ENCODE assay signal across 27 mouse cellular contexts in the genomic region with DNA sequence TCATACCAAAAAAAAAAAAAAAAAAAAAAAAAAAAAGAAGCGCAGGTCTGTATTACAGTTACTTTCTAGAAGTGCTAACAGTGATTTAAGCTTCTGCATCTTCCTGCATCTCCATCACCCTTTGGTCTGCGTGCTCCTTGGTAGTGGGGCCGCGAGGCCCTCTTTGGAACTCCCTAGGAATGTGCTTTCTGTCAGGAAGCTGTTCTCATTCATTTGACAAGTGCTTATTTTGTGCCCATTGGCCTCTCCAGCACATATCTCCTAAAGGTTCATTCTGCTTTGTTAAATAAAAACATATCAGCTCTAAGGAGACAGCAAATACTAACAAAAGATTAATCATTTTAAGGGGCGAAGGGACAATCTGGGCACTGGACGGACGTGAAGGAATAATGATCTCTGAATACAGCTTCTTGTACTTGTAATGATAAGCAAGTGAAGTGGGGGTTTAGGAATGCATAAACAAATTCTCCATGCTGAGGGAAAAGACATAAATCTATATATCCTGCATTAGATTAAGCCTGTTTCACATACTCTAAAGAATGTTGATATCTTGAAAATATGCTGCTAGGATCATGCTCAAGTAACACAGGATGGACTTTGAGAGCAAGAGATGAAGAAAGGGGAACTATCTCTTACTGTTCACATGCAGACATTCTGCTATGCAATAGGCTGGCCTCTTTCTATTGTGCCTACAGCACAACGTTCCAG. TPM values are rescaled to one million over a fixed set of nuclear protein-coding genes. Genes with fewer than 3 reads are reported as not detected.
DNase-seq lines count a peak whose midpoint lies in the region; ATAC-seq and TF ChIP-seq lines count a peak whose summit lies in the region.
"Had no signal": no experiment of that assay in that cellular context is flagged by ENCODE, and none has a peak within 500 bp of the region (broad histone marks: within the 10 kb centered on the region; RNA-seq: fewer than 3 reads in every experiment).

No protein-coding gene starts in this region.

- peaks cover 49% of the 10 kb centered on the region for H3K4me1 ChIP-seq in heart, embryonic 12.5 days (replicated peaks)
- no peaks in the 10 kb centered on the region for H3K4me1 ChIP-seq in kidney, postnatal 0 days (replicated peaks; ENCODE audit: insufficient read depth, low read length)
- H3K4me1 ChIP-seq in embryonic facial prominence, embryonic 10.5 days, result peaks cover 12% of the 10 kb centered on the region; the same call in 1 of the 2 replicates
- peaks cover 35% of the 10 kb centered on the region for H3K4me1 ChIP-seq in stomach, embryonic 14.5 days (ENCODE audit: control insufficient read depth, insufficient read depth, low read length)
- H3K4me1 ChIP-seq: neural tube, embryonic 12.5 days had no signal

- H3K4me3 ChIP-seq in heart, embryonic 12.5 days, result no peak overlapping the region
- no peak overlapping the region for H3K4me3 ChIP-seq in kidney, postnatal 0 days (replicated peaks; ENCODE audit: low read depth, low read length)
- H3K4me3 ChIP-seq in embryonic facial prominence, embryonic 10.5 days, result no peak overlapping the region
- no peak overlapping the region for H3K4me3 ChIP-seq in stomach, embryonic 14.5 days (ENCODE audit: low read depth, low read length)
- H3K4me3 ChIP-seq: erythroblast, embryonic 14.5 days; forebrain, embryonic 15.5 days; megakaryocyte, embryonic 14.5 days; neural tube, embryonic 12.5 days had no signal

- TF ChIP-seq CTCF in kidney, postnatal 0 days (IDR thresholded peaks at IDR 0.05; ENCODE audit: low read depth), result no peak

- peaks cover 12% of the 10 kb centered on the region; the same call in 1 of the 2 replicates for H3K36me3 ChIP-seq in heart, embryonic 12.5 days
- no peaks in the 10 kb centered on the region for H3K36me3 ChIP-seq in kidney, postnatal 0 days (ENCODE audit: insufficient read depth, low read length)
- H3K36me3 ChIP-seq in embryonic facial prominence, embryonic 10.5 days (replicated peaks), result peaks cover 8% of the 10 kb centered on the region; the same call in 1 of the 2 replicates
- H3K36me3 ChIP-seq in stomach, embryonic 14.5 days (ENCODE audit: control insufficient read depth, insufficient read depth, low read length), result no peaks in the 10 kb centered on the region
- H3K36me3 ChIP-seq: forebrain, embryonic 15.5 days; neural tube, embryonic 12.5 days had no signal

- no peaks in the 10 kb centered on the region for H3K27me3 ChIP-seq in heart, embryonic 12.5 days (replicated peaks)
- H3K27me3 ChIP-seq in kidney, postnatal 0 days (ENCODE audit: insufficient read depth, low read length), result no peaks in the 10 kb centered on the region
- H3K27me3 ChIP-seq in embryonic facial prominence, embryonic 10.5 days (replicated peaks; ENCODE audit: low read depth, poor library complexity, severe bottlenecking), result no peaks in the 10 kb centered on the region
- H3K27me3 ChIP-seq in stomach, embryonic 14.5 days (ENCODE audit: control insufficient read depth, insufficient read depth, low read length), result no peaks in the 10 kb centered on the region
- H3K27me3 ChIP-seq: CH12.LX; forebrain, embryonic 15.5 days; neural tube, embryonic 12.5 days had no signal

- DNase-seq in heart, adult 18-20 months, result no peak
- DNase-seq in kidney, postnatal 0 days (ENCODE audit: low spot score), result peak; percentile 63
- no peak for DNase-seq in kidney, adult 8-10 months
- DNase-seq in embryonic facial prominence, embryonic 10.5 days (ENCODE audit: low spot score), result no peak
- DNase-seq in left cerebral cortex, adult 18-20 months (ENCODE audit: low spot score in 2 of 2), result no peak
- DNase-seq in natural killer cell, adult 2 months (ENCODE audit: low spot score in 2 of 2), result no peak
- DNase-seq: adrenal gland, adult 8-10 months; cerebellum, adult 11 months; cerebellum, postnatal 25 days; gastrocnemius, postnatal 36 days; kidney, postnatal 4 days; spleen, adult 18-20 months; thymus, postnatal 25 days had no signal

- no peaks in the 10 kb centered on the region for H3K9me3 ChIP-seq in heart, embryonic 12.5 days (replicated peaks)
- H3K9me3 ChIP-seq in kidney, postnatal 0 days (replicated peaks; ENCODE audit: low read length), result no peaks in the 10 kb centered on the region
- no peaks in the 10 kb centered on the region for H3K9me3 ChIP-seq in embryonic facial prominence, embryonic 10.5 days
- H3K9me3 ChIP-seq in stomach, embryonic 14.5 days (ENCODE audit: control insufficient read depth, low read depth, low read length), result no peaks in the 10 kb centered on the region
- H3K9me3 ChIP-seq: forebrain, embryonic 15.5 days; megakaryocyte, embryonic 14.5 days; neural tube, embryonic 12.5 days had no signal

- 28% methylated on average over 8 of the region's 8 CpGs for WGBS in heart, embryonic 12.5 days
- WGBS in kidney, postnatal 0 days, result 57% methylated on average over 8 of the region's 8 CpGs
- 72% methylated on average over 8 of the region's 8 CpGs for WGBS in embryonic facial prominence, embryonic 10.5 days
- WGBS in stomach, embryonic 14.5 days, result 17% methylated on average over 8 of the region's 8 CpGs

- H3K9ac ChIP-seq in heart, embryonic 12.5 days, result no peak overlapping the region
- no peak overlapping the region for H3K9ac ChIP-seq in kidney, postnatal 0 days (ENCODE audit: low read depth, low read length)
- no peak overlapping the region for H3K9ac ChIP-seq in stomach, embryonic 14.5 days (replicated peaks; ENCODE audit: low read depth, low read length)
- H3K9ac ChIP-seq: forebrain, embryonic 15.5 days; neural tube, embryonic 12.5 days had no signal

- no peak for ATAC-seq in heart, embryonic 12.5 days (ENCODE audit: insufficient number of reproducible peaks, low FRiP score)
- no peak for ATAC-seq in kidney, postnatal 0 days (replicated peaks; ENCODE audit: low FRiP score, low read depth)
- ATAC-seq in stomach, embryonic 14.5 days (ENCODE audit: insufficient number of reproducible peaks, insufficient read depth, low FRiP score, low read depth), result peak; percentile 66
- ATAC-seq: forebrain, embryonic 15.5 days; hindbrain, postnatal 0 days had no signal

- H3K27ac ChIP-seq in heart, embryonic 12.5 days (ENCODE audit: poor library complexity, severe bottlenecking), result peak overlapping the region; percentile 21; the same call in 1 of the 2 replicates
- H3K27ac ChIP-seq in kidney, postnatal 0 days, result 0 out of 2 replicates have a peak overlapping the region, but pooled peaks have one; percentile 19
- peak overlapping the region; percentile 25; the same call in 1 of the 2 replicates for H3K27ac ChIP-seq in embryonic facial prominence, embryonic 10.5 days (replicated peaks)
- peak overlapping the region; percentile 85 for H3K27ac ChIP-seq in stomach, embryonic 14.5 days (ENCODE audit: low read length)
- H3K27ac ChIP-seq: forebrain, embryonic 15.5 days; hindbrain, postnatal 0 days; neural tube, embryonic 12.5 days had no signal

- H3K4me2 ChIP-seq in heart, embryonic 12.5 days, result no peak overlapping the region
- no peak overlapping the region for H3K4me2 ChIP-seq in kidney, postnatal 0 days (ENCODE audit: low read length)
- no peak overlapping the region for H3K4me2 ChIP-seq in stomach, embryonic 14.5 days (replicated peaks; ENCODE audit: low read depth, low read length)
- H3K4me2 ChIP-seq: forebrain, embryonic 15.5 days; neural tube, embryonic 12.5 days had no signal

RNA-seq across cellular contexts. Expression of a gene that starts 17.1 kb away (rescaled TPM):
- 57.3 and 65.5 TPM in 2 replicates for polyA plus RNA-seq in heart, embryonic 12.5 days (2016; fragmentation: Nextera tagmentation; extraction: Ambion mirVana)
- total RNA-seq in heart, adult 18-20 months (2021), result 10 to 100 TPM; 22.5 to 23.3 TPM
- 52.7 and 58.9 TPM in 2 replicates for polyA plus RNA-seq in kidney, postnatal 0 days (2015; fragmentation: Nextera tagmentation; extraction: Ambion mirVana)
- 70.9 and 72.0 TPM in 2 replicates for polyA plus RNA-seq in embryonic facial prominence, embryonic 10.5 days (2016; fragmentation: Nextera tagmentation; extraction: Ambion mirVana)
- polyA plus RNA-seq in stomach, embryonic 14.5 days (2014; fragmentation: Nextera tagmentation; extraction: Ambion mirVana), result 75.6 and 80.2 TPM in 2 replicates
- total RNA-seq in left cerebral cortex, adult 18-20 months (2021), result 10 to 100 TPM; 19.4 to 23.6 TPM

RNA-seq across cellular contexts. Expression of a gene that starts 32.3 kb away (rescaled TPM):
- polyA plus RNA-seq in heart, embryonic 12.5 days (2016; fragmentation: Nextera tagmentation; extraction: Ambion mirVana), result not detected in 2 replicates
- not detected for total RNA-seq in heart, adult 18-20 months (2021)
- polyA plus RNA-seq in kidney, postnatal 0 days (2015; fragmentation: Nextera tagmentation; extraction: Ambion mirVana), result not detected in 2 replicates
- polyA plus RNA-seq in embryonic facial prominence, embryonic 10.5 days (2016; fragmentation: Nextera tagmentation; extraction: Ambion mirVana), result not detected in 2 replicates
- not detected in 2 replicates for polyA plus RNA-seq in stomach, embryonic 14.5 days (2014; fragmentation: Nextera tagmentation; extraction: Ambion mirVana)
- total RNA-seq in left cerebral cortex, adult 18-20 months (2021), result not detected
- total RNA-seq: adrenal gland, adult 8-10 months; CH12.LX; gastrocnemius, postnatal 36 days; hematopoietic stem cell, adult 5-6 weeks; hindbrain, postnatal 0 days; layer of hippocampus, postnatal 10 days; left cerebral cortex, postnatal 10 days had no signal
- polyA plus RNA-seq: brain, embryonic 14.5 days; erythroblast, embryonic 14.5 days; forebrain, embryonic 15.5 days; hindbrain, postnatal 0 days; limb, embryonic 14.5 days; liver, embryonic 16.5 days; neural tube, embryonic 12.5 days had no signal

Comparison
In these comparisons a context has a peak if more than half of its experiments do, and no peak if none do; other contexts are left out.
1. H3K27ac ChIP-seq: peak in every context shown above with its lines; median percentile 85 in stomach, embryonic 14.5 days; 25 in embryonic facial prominence, embryonic 10.5 days; 21 in heart, embryonic 12.5 days; 19 in kidney, postnatal 0 days.